31 mouse cellular contexts compared by ENCODE assay signal in the genomic region with DNA sequence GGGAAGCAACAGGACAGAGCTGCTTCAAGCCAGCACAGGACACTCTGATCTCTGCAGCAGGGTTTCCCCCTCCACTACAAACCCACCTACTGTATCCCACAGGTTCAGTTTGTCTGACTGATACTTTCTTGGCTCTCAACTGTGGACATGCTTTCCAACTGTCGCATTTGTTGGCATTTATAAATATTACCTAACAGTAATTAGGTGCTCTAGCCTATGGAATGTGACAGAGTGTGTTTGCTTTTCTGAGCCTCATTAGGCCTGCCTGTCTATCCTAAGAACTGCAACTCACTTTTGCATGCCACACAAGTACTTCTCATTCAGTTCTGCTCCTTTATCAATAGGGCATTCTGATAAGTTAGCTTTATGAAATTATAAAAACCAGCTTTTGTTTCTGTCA. TPM values are rescaled to one million over a fixed set of nuclear protein-coding genes. Genes with fewer than 3 reads are reported as not detected.
DNase-seq lines count a peak whose midpoint lies in the region; ATAC-seq and TF ChIP-seq lines count a peak whose summit lies in the region.
"Had no signal": no experiment of that assay in that cellular context is flagged by ENCODE, and none has a peak within 500 bp of the region (broad histone marks: within the 10 kb centered on the region; RNA-seq: fewer than 3 reads in every experiment).

No protein-coding gene starts in this region.

- no peak overlapping the region for H3K27ac ChIP-seq in forebrain, embryonic 13.5 days
- no peak overlapping the region for H3K27ac ChIP-seq in forebrain, embryonic 10.5 days
- H3K27ac ChIP-seq in forebrain, embryonic 16.5 days (ENCODE audit: low read length): no peak overlapping the region
- H3K27ac ChIP-seq in forebrain, postnatal 0 days (ENCODE audit: low read depth, low read length): no peak overlapping the region
- H3K27ac ChIP-seq: embryonic facial prominence, embryonic 12.5 days; heart, adult 2 months; heart, embryonic 10.5 days; heart, embryonic 13.5 days; hindbrain, embryonic 14.5 days; hindbrain, postnatal 0 days had no signal

- no peak for TF ChIP-seq POLR2A in brain, embryonic 14.5 days (IDR thresholded peaks at IDR 0.05; ENCODE audit: borderline replicate concordance, extremely low read depth, insufficient read depth, insufficient read length, poor library complexity, severe bottlenecking)

- no peak for TF ChIP-seq CTCF in forebrain, postnatal 0 days (IDR thresholded peaks at IDR 0.05; ENCODE audit: low read depth)
- TF ChIP-seq CTCF in brain, embryonic 14.5 days (IDR thresholded peaks at IDR 0.05; ENCODE audit: borderline replicate concordance, extremely low read depth, insufficient read depth, insufficient read length): no peak

- H3K9ac ChIP-seq in forebrain, embryonic 13.5 days: no peak overlapping the region
- no peak overlapping the region for H3K9ac ChIP-seq in forebrain, embryonic 16.5 days (replicated peaks; ENCODE audit: low read depth, low read length)
- no peak overlapping the region for H3K9ac ChIP-seq in forebrain, postnatal 0 days
- H3K9ac ChIP-seq: embryonic facial prominence, embryonic 12.5 days; heart, embryonic 13.5 days; hindbrain, embryonic 14.5 days had no signal

- WGBS in forebrain, embryonic 13.5 days: 70% methylated on average over 1 of the region's 1 CpGs
- 90% methylated on average over 1 of the region's 1 CpGs for WGBS in forebrain, embryonic 10.5 days
- 35% methylated on average over 1 of the region's 1 CpGs for WGBS in forebrain, embryonic 16.5 days
- WGBS in forebrain, postnatal 0 days: 34% methylated on average over 1 of the region's 1 CpGs

- no peaks in the 10 kb centered on the region for H3K27me3 ChIP-seq in forebrain, embryonic 13.5 days
- H3K27me3 ChIP-seq in forebrain, embryonic 10.5 days (ENCODE audit: poor library complexity, severe bottlenecking): no peaks in the 10 kb centered on the region
- H3K27me3 ChIP-seq in forebrain, embryonic 16.5 days (replicated peaks; ENCODE audit: control insufficient read depth, insufficient read depth, low read length): no peaks in the 10 kb centered on the region
- H3K27me3 ChIP-seq in forebrain, postnatal 0 days (ENCODE audit: insufficient read depth, low read length): no peaks in the 10 kb centered on the region
- H3K27me3 ChIP-seq: CH12.LX; embryonic facial prominence, embryonic 12.5 days; heart, embryonic 13.5 days had no signal

- DNase-seq in forebrain, embryonic 10.5 days (ENCODE audit: extremely low spot score, low spot score): no peak
- no peak for DNase-seq in forebrain, postnatal 0 days
- peak; percentile 55 for DNase-seq in Muller cell, postnatal 12 days (ENCODE audit: inconsistent ontology term)
- DNase-seq in brain, embryonic 14.5 days (ENCODE audit: low read depth): peak; percentile 52
- no peak for DNase-seq in frontal cortex, adult 2 months (ENCODE audit: extremely low spot score in 1 of 2, low spot score in 1 of 2)
- DNase-seq: adrenal gland, adult 8-10 months; adrenal gland, postnatal 25 days; B cell, adult 2 months; cerebellum, adult 18-20 months; cerebellum, adult 9-10 months; cerebellum, postnatal 14 days; gastrocnemius, postnatal 36 days; heart, adult 2 months; heart, postnatal 14 days; heart, postnatal 4 days; kidney, adult 18-20 months had no signal

- H3K36me3 ChIP-seq in forebrain, embryonic 13.5 days (ENCODE audit: poor library complexity, severe bottlenecking): no peaks in the 10 kb centered on the region
- no peaks in the 10 kb centered on the region for H3K36me3 ChIP-seq in forebrain, embryonic 10.5 days (replicated peaks)
- H3K36me3 ChIP-seq in forebrain, embryonic 16.5 days (ENCODE audit: control insufficient read depth, insufficient read depth): no peaks in the 10 kb centered on the region
- H3K36me3 ChIP-seq in forebrain, postnatal 0 days (ENCODE audit: insufficient read depth): no peaks in the 10 kb centered on the region
- H3K36me3 ChIP-seq: embryonic facial prominence, embryonic 12.5 days; G1E; heart, embryonic 10.5 days; heart, embryonic 13.5 days had no signal

- H3K4me3 ChIP-seq in forebrain, embryonic 13.5 days: no peak overlapping the region
- H3K4me3 ChIP-seq in forebrain, embryonic 10.5 days: no peak overlapping the region
- no peak overlapping the region for H3K4me3 ChIP-seq in forebrain, embryonic 16.5 days (replicated peaks; ENCODE audit: low read length)
- no peak overlapping the region for H3K4me3 ChIP-seq in forebrain, postnatal 0 days (ENCODE audit: low read depth, low read length)
- H3K4me3 ChIP-seq: embryonic facial prominence, embryonic 12.5 days; erythroblast, embryonic 14.5 days; heart, adult 2 months; heart, embryonic 10.5 days; heart, embryonic 13.5 days had no signal

- no peaks in the 10 kb centered on the region for H3K4me1 ChIP-seq in forebrain, embryonic 13.5 days
- H3K4me1 ChIP-seq in forebrain, embryonic 10.5 days: no peaks in the 10 kb centered on the region
- H3K4me1 ChIP-seq in forebrain, embryonic 16.5 days (replicated peaks; ENCODE audit: control insufficient read depth, insufficient read depth, low read length): no peaks in the 10 kb centered on the region
- no peaks in the 10 kb centered on the region for H3K4me1 ChIP-seq in forebrain, postnatal 0 days (ENCODE audit: insufficient read depth)
- H3K4me1 ChIP-seq: embryonic facial prominence, embryonic 12.5 days; heart, embryonic 10.5 days; heart, embryonic 13.5 days had no signal

- H3K4me2 ChIP-seq in forebrain, embryonic 13.5 days: no peak overlapping the region
- H3K4me2 ChIP-seq in forebrain, embryonic 16.5 days (ENCODE audit: low read length): no peak overlapping the region
- no peak overlapping the region for H3K4me2 ChIP-seq in forebrain, postnatal 0 days (ENCODE audit: low read depth)
- H3K4me2 ChIP-seq: embryonic facial prominence, embryonic 12.5 days; heart, embryonic 13.5 days; hindbrain, embryonic 14.5 days had no signal

- peak; percentile 62; the same call in 1 of the 2 replicates for ATAC-seq in forebrain, embryonic 13.5 days
- peak; percentile 78 for ATAC-seq in forebrain, embryonic 16.5 days
- no peak for ATAC-seq in forebrain, postnatal 0 days
- ATAC-seq: activated CD4-positive, CD25-positive, alpha-beta regulatory T cell, adult 4 months; hindbrain, postnatal 0 days; inflammation-experienced regulatory T-cells, adult 6 months; intestine, embryonic 16.5 days had no signal

- no peaks in the 10 kb centered on the region for H3K9me3 ChIP-seq in forebrain, embryonic 13.5 days (replicated peaks)
- no peaks in the 10 kb centered on the region for H3K9me3 ChIP-seq in forebrain, embryonic 10.5 days
- H3K9me3 ChIP-seq in forebrain, embryonic 16.5 days (ENCODE audit: control insufficient read depth, low read length): no peaks in the 10 kb centered on the region
- H3K9me3 ChIP-seq in forebrain, postnatal 0 days (ENCODE audit: low read length): no peaks in the 10 kb centered on the region
- H3K9me3 ChIP-seq: embryonic facial prominence, embryonic 12.5 days; G1E; heart, embryonic 10.5 days; heart, embryonic 13.5 days had no signal

RNA-seq across cellular contexts. Expression of a gene that starts 8.9 kb away (rescaled TPM):
- polyA plus RNA-seq in forebrain, embryonic 13.5 days (2015; fragmentation: Nextera tagmentation; extraction: Ambion mirVana): 1.6 and 1.8 TPM in 2 replicates
- 2.2 and 3.4 TPM in 2 replicates for polyA plus RNA-seq in forebrain, embryonic 10.5 days (2016; fragmentation: Nextera tagmentation; extraction: Ambion mirVana)
- 1.2 and 2.2 TPM in 2 replicates for polyA plus RNA-seq in forebrain, embryonic 16.5 days (2015; fragmentation: Nextera tagmentation; extraction: Ambion mirVana)
- total RNA-seq in forebrain, postnatal 0 days (2014; rRNA removed): 1.8 and 2.0 TPM in 2 replicates
- 2.6 and 2.8 TPM in 2 replicates for polyA plus RNA-seq in forebrain, postnatal 0 days (2015; fragmentation: Nextera tagmentation; extraction: Ambion mirVana)
- 1.1 and 1.7 TPM in 2 replicates for polyA plus RNA-seq in brain, embryonic 14.5 days (2012; rRNA removed)
- polyA plus RNA-seq in frontal cortex, adult 2 months (2012; rRNA removed): 2.0 and 3.3 TPM in 2 replicates
- polyA plus RNA-seq: inflammation-experienced regulatory T-cells, adult 6 months had no signal

RNA-seq across cellular contexts. Expression of a gene that starts 31.6 kb away (rescaled TPM):
- polyA plus RNA-seq in forebrain, embryonic 13.5 days (2015; fragmentation: Nextera tagmentation; extraction: Ambion mirVana): 24.2 and 27.6 TPM in 2 replicates
- 88.4 and 120 TPM in 2 replicates for polyA plus RNA-seq in forebrain, embryonic 10.5 days (2016; fragmentation: Nextera tagmentation; extraction: Ambion mirVana)
- 20.3 and 24.8 TPM in 2 replicates for polyA plus RNA-seq in forebrain, embryonic 16.5 days (2015; fragmentation: Nextera tagmentation; extraction: Ambion mirVana)
- 17.8 and 43.3 TPM in 2 replicates for total RNA-seq in forebrain, postnatal 0 days (2014; rRNA removed)
- polyA plus RNA-seq in forebrain, postnatal 0 days (2015; fragmentation: Nextera tagmentation; extraction: Ambion mirVana): 27.8 and 35.5 TPM in 2 replicates
- 23.1 and 28.6 TPM in 2 replicates for polyA plus RNA-seq in brain, embryonic 14.5 days (2012; rRNA removed)
- polyA plus RNA-seq in frontal cortex, adult 2 months (2012; rRNA removed): 372 and 405 TPM in 2 replicates

RNA-seq across cellular contexts. Expression of a gene that starts 46.3 kb away (rescaled TPM):
- polyA plus RNA-seq in forebrain, embryonic 13.5 days (2015; fragmentation: Nextera tagmentation; extraction: Ambion mirVana): not detected in 2 replicates
- 0.12 TPM in 1 of 2 replicates, not detected in the other for polyA plus RNA-seq in forebrain, embryonic 10.5 days (2016; fragmentation: Nextera tagmentation; extraction: Ambion mirVana)
- not detected in 2 replicates for polyA plus RNA-seq in forebrain, embryonic 16.5 days (2015; fragmentation: Nextera tagmentation; extraction: Ambion mirVana)
- 0.19 TPM in 1 of 2 replicates, not detected in the other for total RNA-seq in forebrain, postnatal 0 days (2014; rRNA removed)
- 0.15 and 0.17 TPM in 2 replicates for polyA plus RNA-seq in forebrain, postnatal 0 days (2015; fragmentation: Nextera tagmentation; extraction: Ambion mirVana)
- not detected in 2 replicates for polyA plus RNA-seq in brain, embryonic 14.5 days (2012; rRNA removed)
- 0.11 TPM in 1 of 2 replicates, not detected in the other for polyA plus RNA-seq in frontal cortex, adult 2 months (2012; rRNA removed)
- total RNA-seq: adrenal gland, postnatal 25 days; heart, adult 2 months; heart, postnatal 14 days; heart, postnatal 4 days; hindbrain, postnatal 0 days had no signal
- polyA plus RNA-seq: heart, embryonic 16.5 days; hindbrain, embryonic 11.5 days; hindbrain, embryonic 14.5 days; inflammation-experienced regulatory T-cells, adult 6 months had no signal

Comparison
In these comparisons a context has a peak if more than half of its experiments do, and no peak if none do; other contexts are left out.
1. DNase-seq: peak in Muller cell, postnatal 12 days (single experiment) and brain, embryonic 14.5 days (single experiment); none in forebrain, embryonic 10.5 days (single experiment), forebrain, postnatal 0 days (single experiment) and frontal cortex, adult 2 months (0 of 2).